Mouse (Mus musculus) forebrain, embryonic 14.5 days (tissue): ENCODE results near the gene 4930503B20Rik. TPM values are rescaled to one million over a fixed set of nuclear protein-coding genes. Genes with fewer than 3 reads are reported as not detected.

Source experiments
- ATAC-seq: fragments of 200-750 bp; cut with Nextera tagmentation; 2 replicates; pipeline ENCODE4 v1.8.0; 2017; ENCODE audit warnings: mild to moderate bottlenecking, moderate library complexity
- DNase-seq: peaks from one replicate; pipeline ENCODE4 v3.0.0-alpha.2; 2015; ENCODE audit warnings: low spot score
- H3K27ac ChIP-seq: fragments of 300-500 bp; sonication (generic); 2 replicates; pipeline ENCODE4 v1.5.1; 2014; ENCODE audit warnings: low read depth, mild to moderate bottlenecking, control low read depth, low read length, moderate library complexity
- H3K27me3 ChIP-seq: fragments of 300-500 bp; sonication (generic); replicated peaks from 2 replicates; pipeline ENCODE4 v1.6.1; 2014; ENCODE audit warnings: low read length, control low read depth, mixed read lengths; ENCODE audit not compliant: control insufficient read depth, insufficient read depth
- H3K36me3 ChIP-seq: fragments of 300-500 bp; sonication (generic); 2 replicates; pipeline ENCODE4 v1.6.1; 2014; ENCODE audit warnings: low read length, control low read depth; ENCODE audit not compliant: control insufficient read depth, insufficient read depth
- H3K4me1 ChIP-seq: fragments of 300-500 bp; sonication (generic); 2 replicates; pipeline ENCODE4 v1.6.1; 2014; ENCODE audit warnings: antibody characterized with exemption, low read length, control low read depth; ENCODE audit not compliant: control insufficient read depth, insufficient read depth
- H3K4me2 ChIP-seq: fragments of 300-500 bp; sonication (generic); 2 replicates; pipeline ENCODE4 v1.6.1; 2014; ENCODE audit warnings: mild to moderate bottlenecking, control low read depth, low read length
- H3K4me3 ChIP-seq: fragments of 300-500 bp; sonication (generic); 2 replicates; pipeline ENCODE4 v1.5.1; 2014; ENCODE audit warnings: low read depth, low read length, control low read depth
- H3K9ac ChIP-seq: fragments of 300-500 bp; sonication (generic); 2 replicates; pipeline ENCODE4 v1.6.1; 2014; ENCODE audit warnings: mild to moderate bottlenecking, low read length, control low read depth, moderate library complexity
- H3K9me3 ChIP-seq: fragments of 300-500 bp; sonication (generic); replicated peaks from 2 replicates; pipeline ENCODE4 v1.6.1; 2016; ENCODE audit warnings: low read length, control low read depth, mixed read lengths; ENCODE audit not compliant: control insufficient read depth
- WGBS: fragments of 180-500 bp; shearing (Covaris S2); extraction: QIAGEN DNeasy Blood & Tissue Kit; methylation state at CpG from one replicate; pipeline ENCODE4 v1.1.7; 2014; 5-methylcytosine and 5-hydroxymethylcytosine counted together
- polyA plus RNA-seq: library from polyadenylated mRNA; unstranded; fragments of >200 nt; fragmentation: Nextera tagmentation; extraction: Ambion mirVana; gene quantifications from 2 replicates; pipeline ENCODE4 v1.2.1, GENCODE M21; 2014

4930503B20Rik gene
- polyA plus RNA-seq, 1 experiment from 2014 or later: not detected

DNA sequence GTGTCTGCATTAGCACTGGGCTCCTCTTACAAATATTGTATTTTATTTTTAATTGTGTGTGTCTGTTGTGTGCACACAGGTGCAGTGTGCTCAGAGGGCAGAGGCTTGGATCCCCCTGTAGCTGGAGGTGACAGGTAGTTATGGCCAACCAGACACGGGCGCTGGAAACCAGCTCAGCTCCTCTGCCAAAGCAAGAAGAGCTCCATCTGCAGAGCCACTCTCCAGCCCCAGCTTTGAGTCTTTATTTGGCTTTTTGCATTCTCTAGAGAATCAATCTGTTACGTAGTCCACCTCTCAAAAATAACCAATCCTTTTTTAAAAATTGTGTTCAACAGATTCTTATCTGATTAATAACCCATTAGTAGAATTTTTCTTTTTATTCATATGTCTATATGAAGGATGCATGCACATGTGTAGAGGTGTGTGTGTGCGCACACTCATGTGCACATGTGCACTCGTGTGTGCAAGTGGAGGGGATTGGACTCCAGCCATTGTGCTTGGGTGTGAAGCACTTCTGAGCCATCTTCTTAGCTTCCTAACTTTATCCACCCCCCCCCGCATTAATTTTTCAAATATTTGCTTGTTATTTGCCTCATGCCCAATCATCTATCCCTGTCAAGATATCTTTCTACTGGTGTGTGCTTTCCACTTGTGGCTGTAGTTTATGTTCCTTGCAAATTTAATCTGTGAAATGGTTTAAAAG lies 51.8 kb downstream of the 4930503B20Rik start:
- Histone ChIP-seq H3K36me3 (no peaks in the 10 kb centered on the region), H3K9me3 (no peaks in the 10 kb centered on the region), H3K4me3 (no peak overlapping the region), H3K4me1 (no peaks in the 10 kb centered on the region), H3K27me3 (no peaks in the 10 kb centered on the region), H3K9ac (no peak overlapping the region), H3K4me2 (no peak overlapping the region), H3K27ac (no peak overlapping the region)
- 86% methylated on average over 6 of the region's 6 CpGs for WGBS
- no peak for DNase-seq
- ATAC-seq: no peak

DNA sequence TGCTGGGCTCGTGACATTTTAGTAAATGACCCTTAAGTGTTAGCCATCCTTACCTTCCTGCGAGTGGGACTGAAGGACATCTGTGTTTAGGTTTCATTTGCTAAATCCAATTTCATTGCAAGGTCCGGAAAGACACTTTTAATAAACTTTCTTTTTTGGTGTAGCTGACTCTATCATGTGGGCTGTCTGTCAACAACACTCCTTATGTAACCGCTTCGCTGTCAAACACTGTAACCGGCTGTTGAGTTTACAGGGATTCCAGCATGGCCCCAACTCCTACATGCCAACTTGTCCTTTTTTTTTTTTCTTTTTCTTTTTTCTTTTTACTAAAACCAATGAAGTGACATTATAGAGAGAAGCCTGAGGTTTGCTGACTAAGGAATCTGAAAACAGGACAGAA lies 52.7 kb downstream of the 4930503B20Rik start:
- H3K9me3 ChIP-seq: no peaks in the 10 kb centered on the region
- WGBS: 80% methylated on average over 6 of the region's 6 CpGs
- no peak overlapping the region for H3K4me3 ChIP-seq
- DNase-seq (no peak), ATAC-seq (no peak)
- H3K9ac ChIP-seq: no peak overlapping the region
- no peaks in the 10 kb centered on the region for H3K27me3 ChIP-seq
- H3K4me2 ChIP-seq: no peak overlapping the region
- H3K4me1 ChIP-seq: no peaks in the 10 kb centered on the region
- H3K27ac ChIP-seq: no peak overlapping the region
- no peaks in the 10 kb centered on the region for H3K36me3 ChIP-seq

DNA sequence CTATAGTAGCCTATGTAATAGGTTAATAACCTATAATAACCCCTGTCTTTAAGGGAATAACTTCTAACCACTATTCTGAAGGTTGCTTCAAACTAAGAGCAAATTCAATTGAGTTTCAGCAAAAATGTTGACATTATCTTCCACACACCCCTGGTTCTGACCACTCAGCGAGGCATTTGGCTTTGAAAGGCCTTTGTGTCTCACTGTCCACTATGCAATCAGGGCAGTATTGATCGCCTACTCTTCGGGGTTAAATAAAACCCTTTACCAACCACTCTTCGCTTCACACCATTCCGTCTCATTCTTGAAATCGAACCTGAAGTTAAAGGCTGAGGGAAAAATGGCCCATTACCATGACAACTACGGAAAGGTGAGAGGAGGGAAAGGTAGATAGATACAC lies 54.3 kb downstream of the 4930503B20Rik start:
- no peak for DNase-seq
- Histone ChIP-seq H3K4me3 (no peak overlapping the region), H3K36me3 (no peaks in the 10 kb centered on the region), H3K9me3 (no peaks in the 10 kb centered on the region), H3K4me1 (no peaks in the 10 kb centered on the region), H3K27me3 (no peaks in the 10 kb centered on the region), H3K27ac (no peak overlapping the region), H3K4me2 (no peak overlapping the region), H3K9ac (no peak overlapping the region)
- 86% methylated on average over 7 of the region's 7 CpGs for WGBS
- no peak for ATAC-seq

DNA sequence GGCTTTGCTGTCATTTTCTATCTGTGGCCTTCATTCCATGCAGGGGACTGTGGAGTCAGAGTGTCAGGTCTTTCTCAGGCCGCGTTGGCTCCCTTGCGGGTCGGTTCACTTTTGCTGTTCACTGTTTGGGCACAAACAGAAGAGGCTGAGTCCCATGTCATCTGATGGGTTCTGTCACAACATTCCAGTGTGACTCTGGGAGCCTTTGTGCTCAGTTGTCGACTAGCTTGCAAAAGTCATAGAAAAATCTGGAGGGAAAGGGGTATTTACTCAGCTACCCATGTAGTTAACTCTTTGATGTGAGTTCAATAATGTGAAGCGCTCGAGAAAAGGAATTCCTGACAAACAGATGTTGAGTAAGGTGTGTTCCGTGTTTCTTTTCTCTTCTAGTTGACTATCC lies 54.7 kb downstream of the 4930503B20Rik start:
- Histone ChIP-seq H3K9me3 (no peaks in the 10 kb centered on the region), H3K4me2 (no peak overlapping the region), H3K27me3 (no peaks in the 10 kb centered on the region), H3K9ac (no peak overlapping the region), H3K4me3 (no peak overlapping the region), H3K27ac (no peak overlapping the region), H3K36me3 (no peaks in the 10 kb centered on the region), H3K4me1 (no peaks in the 10 kb centered on the region)
- WGBS: 78% methylated on average over 8 of the region's 8 CpGs
- ATAC-seq: no peak
- no peak for DNase-seq

DNA sequence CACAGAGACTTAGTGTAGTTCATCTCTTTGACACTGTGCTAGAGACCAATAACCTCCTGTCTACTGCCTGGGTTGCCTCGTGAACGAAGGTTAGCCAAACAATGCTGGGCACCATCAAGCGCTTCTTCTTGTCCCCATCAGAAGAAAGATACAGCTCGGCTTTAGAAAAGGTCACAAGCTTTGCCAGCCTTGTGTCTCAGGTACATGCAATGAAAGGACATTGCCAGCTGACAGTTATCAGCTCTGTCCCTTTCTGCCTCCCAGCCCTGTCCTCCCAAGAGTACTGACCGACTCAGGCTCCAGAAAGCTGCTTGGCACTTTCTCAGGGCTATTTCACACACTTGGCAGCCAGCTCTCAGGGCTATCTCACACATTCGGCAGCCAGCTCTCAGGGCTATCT lies 55.7 kb downstream of the 4930503B20Rik start:
- no peaks in the 10 kb centered on the region for H3K9me3 ChIP-seq
- H3K4me2 ChIP-seq: no peak overlapping the region
- H3K4me3 ChIP-seq: no peak overlapping the region
- H3K4me1 ChIP-seq: no peaks in the 10 kb centered on the region
- WGBS: 90% methylated on average over 6 of the region's 6 CpGs
- H3K9ac ChIP-seq: no peak overlapping the region
- no peaks in the 10 kb centered on the region for H3K36me3 ChIP-seq
- ATAC-seq: no peak
- no peak for DNase-seq
- no peak overlapping the region for H3K27ac ChIP-seq
- H3K27me3 ChIP-seq: no peaks in the 10 kb centered on the region

Other genes with a start within 250 kb of the 4930503B20Rik start
- gene Ssx2ip, start 246.7 kb downstream of the 4930503B20Rik start, polyA plus RNA-seq: 20.8 and 22.9 TPM in 2 replicates
- gene Ctbs, start 201.5 kb downstream of the 4930503B20Rik start, polyA plus RNA-seq: 4.0 and 5.0 TPM in 2 replicates
- 1.8 and 3.2 TPM in 2 replicates for gene Spata1, start 151.6 kb downstream of the 4930503B20Rik start, polyA plus RNA-seq
- gene Gng5, start 151.5 kb downstream of the 4930503B20Rik start, polyA plus RNA-seq: 392 and 558 TPM in 2 replicates
- gene Rpf1, start 129.9 kb downstream of the 4930503B20Rik start, polyA plus RNA-seq: 60.2 and 64.3 TPM in 2 replicates
- not detected in 2 replicates for gene Uox, start 80.9 kb downstream of the 4930503B20Rik start, polyA plus RNA-seq
- gene Dnase2b, start 35.7 kb downstream of the 4930503B20Rik start, polyA plus RNA-seq: not detected in 2 replicates
- 0.22 and 0.30 TPM in 2 replicates for gene Samd13, start 34.3 kb upstream of the 4930503B20Rik start, polyA plus RNA-seq
- gene Prkacb, start 161.7 kb upstream of the 4930503B20Rik start, polyA plus RNA-seq: 115 and 159 TPM in 2 replicates
- 6.5 and 7.2 TPM in 2 replicates for gene Ttll7, start 201.1 kb upstream of the 4930503B20Rik start, polyA plus RNA-seq